Mouse (Mus musculus) hindbrain, embryonic 14.5 days (tissue): Measurements from ENCODE around the gene Fam173b. TPM values are rescaled to one million over a fixed set of nuclear protein-coding genes. Genes with fewer than 3 reads are reported as not detected.

Experiments
- ATAC-seq: fragments of 200-750 bp; cut with Nextera tagmentation; 2 replicates; pipeline ENCODE4 v1.8.0; 2017; ENCODE audit warnings: moderate number of reproducible peaks, mild to moderate bottlenecking, moderate TSS enrichment, moderate library complexity; ENCODE audit not compliant: low FRiP score
- DNase-seq: peaks from one replicate; pipeline ENCODE4 v3.0.0-alpha.2; 2015; ENCODE audit warnings: low spot score
- H3K27ac ChIP-seq: fragments of 300-500 bp; sonication (generic); 2 replicates; pipeline ENCODE4 v1.5.1; 2014; ENCODE audit warnings: mild to moderate bottlenecking, moderate library complexity
- H3K27me3 ChIP-seq: fragments of 300-500 bp; sonication (generic); 2 replicates; pipeline ENCODE4 v1.6.1; 2014; ENCODE audit warnings: mild to moderate bottlenecking, low read length, mixed read lengths; ENCODE audit not compliant: control insufficient read depth, insufficient read depth
- H3K36me3 ChIP-seq: fragments of 300-500 bp; sonication (generic); replicated peaks from 2 replicates; pipeline ENCODE4 v1.6.1; 2014; ENCODE audit not compliant: control insufficient read depth, insufficient read depth
- H3K4me1 ChIP-seq: fragments of 300-500 bp; sonication (generic); replicated peaks from 2 replicates; pipeline ENCODE4 v1.6.1; 2014; ENCODE audit warnings: antibody characterized with exemption, low read length, mixed read lengths; ENCODE audit not compliant: control insufficient read depth, insufficient read depth
- H3K4me2 ChIP-seq: fragments of 300-500 bp; sonication (generic); replicated peaks from 2 replicates; pipeline ENCODE4 v1.6.1; 2014; ENCODE audit warnings: mild to moderate bottlenecking, moderate library complexity
- H3K4me3 ChIP-seq: fragments of 300-500 bp; sonication (generic); replicated peaks from 2 replicates; pipeline ENCODE4 v1.5.1; 2014; ENCODE audit warnings: mild to moderate bottlenecking, low read length
- H3K9ac ChIP-seq: fragments of 300-500 bp; sonication (generic); 2 replicates; pipeline ENCODE4 v1.6.1; 2014
- H3K9me3 ChIP-seq: fragments of 300-500 bp; sonication (generic); 2 replicates; pipeline ENCODE4 v1.6.1; 2016; ENCODE audit warnings: low read length; ENCODE audit not compliant: control insufficient read depth
- WGBS: fragments of 180-500 bp; shearing (Covaris S2); extraction: QIAGEN DNeasy Blood & Tissue Kit; methylation state at CpG from one replicate; pipeline ENCODE4 v1.1.7; 2014; 5-methylcytosine and 5-hydroxymethylcytosine counted together
- polyA plus RNA-seq: library from polyadenylated mRNA; unstranded; fragments of >200 nt; fragmentation: Nextera tagmentation; extraction: Ambion mirVana; gene quantifications from 2 replicates; pipeline ENCODE4 v1.2.1, GENCODE M21; 2014

Fam173b gene
- polyA plus RNA-seq, 1 experiment from 2014 or later, result 10.5 TPM

DNA sequence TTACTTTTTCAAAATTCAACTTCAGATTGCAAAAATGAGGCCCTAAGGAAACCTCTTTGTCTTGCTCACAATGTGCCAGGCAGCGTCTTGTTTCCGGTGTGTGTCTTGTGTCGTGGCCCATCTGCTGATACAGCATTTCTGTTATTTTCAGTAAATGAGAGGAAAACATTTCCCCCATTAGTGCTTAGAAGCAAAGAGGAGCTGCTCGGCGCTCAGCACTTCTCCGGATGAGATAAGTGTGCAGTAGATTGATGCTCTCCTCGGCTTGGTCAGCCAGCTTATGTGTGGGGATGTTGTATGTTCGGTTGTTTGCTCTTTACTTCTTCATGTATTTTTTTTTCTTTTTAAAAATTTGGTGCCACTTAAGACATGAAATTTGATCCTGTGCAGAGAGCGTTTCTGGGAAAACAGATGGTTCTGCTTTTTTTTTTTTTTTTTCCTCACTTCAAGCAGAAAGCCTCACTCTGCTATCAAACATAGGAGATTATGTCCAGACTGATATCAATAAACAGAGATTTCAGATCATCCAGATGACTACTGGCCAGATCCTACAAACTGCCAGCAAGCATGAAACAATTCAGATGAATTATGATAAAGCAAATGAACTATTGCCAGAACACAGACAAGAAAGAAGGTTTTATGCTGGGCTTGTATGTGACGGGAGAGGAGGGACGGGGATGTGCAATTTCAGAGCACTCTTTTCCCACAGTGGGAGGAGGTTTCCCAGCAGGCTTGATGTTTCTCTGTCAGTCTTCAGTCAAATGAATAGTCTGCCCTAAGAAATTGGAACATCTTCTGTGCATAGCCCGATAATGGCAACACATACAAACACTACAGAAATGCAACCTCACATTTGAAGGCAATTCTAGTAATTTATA lies 25.9 kb downstream of the Fam173b start:
- DNase-seq (no peak), ATAC-seq (no peak)
- WGBS, result 46% methylated on average over 12 of the region's 12 CpGs
- H3K27ac ChIP-seq, result peak overlapping the region; percentile 52
- H3K4me2 ChIP-seq, result no peak overlapping the region
- H3K9ac ChIP-seq, result 0 out of 2 replicates have a peak overlapping the region, but pooled peaks have one; percentile 5
- no peaks in the 10 kb centered on the region for H3K9me3 ChIP-seq
- H3K4me1 ChIP-seq, result peaks cover 12% of the 10 kb centered on the region; the same call in 1 of the 2 replicates
- H3K36me3 ChIP-seq, result no peaks in the 10 kb centered on the region
- no peaks in the 10 kb centered on the region for H3K27me3 ChIP-seq
- no peak overlapping the region for H3K4me3 ChIP-seq

DNA sequence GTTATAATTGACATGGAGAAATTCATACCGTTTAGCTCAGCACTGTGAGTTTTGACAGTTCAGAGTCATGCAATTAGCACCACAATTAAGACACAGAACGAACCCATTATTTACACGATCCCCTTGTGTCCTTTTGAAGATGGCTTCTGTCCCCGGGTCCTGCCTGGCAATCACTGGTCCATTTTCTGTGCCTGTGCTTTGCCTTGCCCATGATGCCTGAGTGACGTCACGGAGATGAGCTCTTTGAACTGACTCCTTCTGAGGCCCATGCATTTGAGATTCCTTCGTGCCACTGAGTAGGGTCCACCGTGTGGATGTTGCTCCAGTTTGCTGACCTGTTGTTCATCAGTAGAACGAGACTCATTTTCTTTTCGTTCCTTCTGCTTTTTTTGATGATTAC lies 26.5 kb downstream of the Fam173b start:
- Histone ChIP-seq H3K4me1 (peaks cover 12% of the 10 kb centered on the region; the same call in 1 of the 2 replicates), H3K36me3 (no peaks in the 10 kb centered on the region), H3K27me3 (no peaks in the 10 kb centered on the region), H3K27ac (no peak overlapping the region), H3K4me3 (no peak overlapping the region), H3K4me2 (no peak overlapping the region), H3K9ac (no peak overlapping the region), H3K9me3 (no peaks in the 10 kb centered on the region)
- DNase-seq, result no peak
- 53% methylated on average over 10 of the region's 10 CpGs for WGBS
- no peak for ATAC-seq

DNA sequence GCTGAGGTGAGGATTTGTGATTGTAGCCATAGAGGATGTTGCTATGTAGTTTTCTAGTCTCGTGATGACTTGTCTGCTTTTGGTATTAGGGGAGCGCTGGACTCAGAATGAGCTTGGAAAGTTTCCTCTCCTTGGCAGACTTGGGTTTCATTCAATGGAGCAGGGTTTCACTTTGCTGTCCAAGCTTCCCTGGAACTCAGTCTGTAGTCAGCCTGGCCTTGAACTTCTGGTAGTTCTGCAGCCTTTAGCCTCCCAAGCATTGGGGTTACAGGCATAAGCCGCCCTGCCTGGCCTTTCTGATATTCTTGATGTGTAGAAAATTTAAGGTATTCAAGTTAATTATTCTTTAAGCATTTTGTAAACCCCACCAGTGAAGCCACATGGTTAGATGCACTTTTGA lies 27.9 kb downstream of the Fam173b start:
- no peak for DNase-seq
- peaks cover 12% of the 10 kb centered on the region; the same call in 1 of the 2 replicates for H3K4me1 ChIP-seq
- 92% methylated on average over 3 of the region's 3 CpGs for WGBS
- H3K36me3 ChIP-seq, result no peaks in the 10 kb centered on the region
- H3K9ac ChIP-seq, result no peak overlapping the region
- H3K27ac ChIP-seq, result no peak overlapping the region
- H3K9me3 ChIP-seq, result peaks cover 5% of the 10 kb centered on the region; the same call in 1 of the 2 replicates
- no peaks in the 10 kb centered on the region for H3K27me3 ChIP-seq
- H3K4me3 ChIP-seq, result no peak overlapping the region
- ATAC-seq, result no peak
- H3K4me2 ChIP-seq, result no peak overlapping the region

DNA sequence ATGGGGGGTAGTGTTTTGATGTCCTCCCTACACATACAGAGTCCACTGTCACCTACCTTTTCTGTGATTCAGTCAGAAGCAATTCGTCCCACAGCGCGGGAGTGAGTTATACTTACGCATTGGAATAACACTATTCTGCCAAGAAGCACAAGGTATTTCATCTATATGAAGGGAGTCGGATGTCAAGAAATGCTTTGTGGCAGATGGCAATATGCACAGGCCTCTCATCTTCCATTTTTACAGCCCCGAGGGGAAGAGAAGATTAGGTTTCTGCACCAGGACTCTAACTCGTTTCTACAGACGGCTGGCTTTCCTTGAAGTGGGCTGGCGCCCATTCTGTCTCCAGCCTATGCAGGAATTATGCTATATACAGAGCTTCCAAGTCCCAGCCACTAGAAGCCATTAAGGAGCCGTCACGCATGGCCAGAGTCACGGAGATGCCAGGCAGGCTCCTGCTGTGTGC lies 29.8 kb downstream of the Fam173b start:
- Histone ChIP-seq H3K4me1 (peaks cover 12% of the 10 kb centered on the region; the same call in 1 of the 2 replicates), H3K9ac (no peak overlapping the region), H3K27ac (no peak overlapping the region; the same call in 1 of the 2 replicates), H3K4me3 (no peak overlapping the region), H3K27me3 (no peaks in the 10 kb centered on the region), H3K36me3 (no peaks in the 10 kb centered on the region), H3K4me2 (no peak overlapping the region), H3K9me3 (peaks cover 5% of the 10 kb centered on the region; the same call in 1 of the 2 replicates)
- peak; percentile 49; the same call in 1 of the 2 replicates for ATAC-seq
- 63% methylated on average over 12 of the region's 12 CpGs for WGBS
- DNase-seq, result peak; percentile 33

DNA sequence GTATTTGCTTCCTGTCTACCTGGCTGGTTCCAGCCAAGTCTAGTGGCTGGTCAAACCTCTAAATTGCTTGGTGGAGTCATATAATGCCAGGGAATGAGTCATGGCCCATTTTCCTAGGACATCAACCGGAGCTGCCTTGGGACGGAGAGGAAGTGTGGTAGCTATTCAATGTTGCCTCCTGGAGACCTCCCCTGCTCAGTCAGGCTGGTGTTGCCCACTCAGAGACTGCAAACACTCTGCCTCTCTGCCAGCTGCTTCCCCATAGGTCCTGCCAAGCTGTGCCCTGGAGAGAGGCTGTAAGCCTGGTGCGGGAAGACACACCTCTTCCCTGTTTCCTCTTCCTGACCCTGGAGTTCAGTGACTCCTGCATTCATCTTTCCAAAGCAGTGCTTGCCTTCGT lies 30.8 kb downstream of the Fam173b start:
- H3K27ac ChIP-seq, result no peak overlapping the region
- no peaks in the 10 kb centered on the region for H3K36me3 ChIP-seq
- ATAC-seq, result no peak
- peaks cover 5% of the 10 kb centered on the region; the same call in 1 of the 2 replicates for H3K9me3 ChIP-seq
- 84% methylated on average over 4 of the region's 4 CpGs for WGBS
- H3K4me1 ChIP-seq, result peaks cover 12% of the 10 kb centered on the region; the same call in 1 of the 2 replicates
- no peaks in the 10 kb centered on the region for H3K27me3 ChIP-seq
- DNase-seq, result no peak
- no peak overlapping the region for H3K4me2 ChIP-seq
- no peak overlapping the region for H3K9ac ChIP-seq
- H3K4me3 ChIP-seq, result no peak overlapping the region

DNA sequence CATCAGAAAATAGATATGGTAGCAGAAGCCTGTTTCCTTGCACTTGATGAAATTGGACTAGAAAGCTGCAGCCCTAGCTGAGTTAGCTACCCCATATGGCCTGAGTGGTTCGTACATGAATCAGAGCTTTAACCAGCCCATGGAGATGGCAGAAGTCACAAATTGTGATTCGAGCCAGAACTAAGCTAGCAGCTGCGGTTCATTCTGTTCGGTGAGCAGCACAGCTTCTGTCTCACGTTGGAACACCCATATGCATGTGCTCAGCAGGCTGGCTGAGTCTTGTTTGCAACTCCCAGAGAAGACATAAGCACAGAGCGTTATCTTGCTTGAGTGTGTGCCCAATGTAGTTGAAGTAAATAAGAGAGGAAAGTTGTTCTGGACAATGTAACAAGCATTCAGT lies 32.9 kb downstream of the Fam173b start:
- Histone ChIP-seq H3K9me3 (peaks cover 5% of the 10 kb centered on the region; the same call in 1 of the 2 replicates), H3K27ac (no peak overlapping the region), H3K4me3 (no peak overlapping the region), H3K4me1 (0 out of 2 replicates have a peak, but pooled peaks cover 3% of the 10 kb centered on the region), H3K36me3 (no peaks in the 10 kb centered on the region), H3K4me2 (no peak overlapping the region), H3K9ac (no peak overlapping the region), H3K27me3 (no peaks in the 10 kb centered on the region)
- ATAC-seq (no peak), DNase-seq (no peak)
- WGBS, result 91% methylated on average over 6 of the region's 6 CpGs

DNA sequence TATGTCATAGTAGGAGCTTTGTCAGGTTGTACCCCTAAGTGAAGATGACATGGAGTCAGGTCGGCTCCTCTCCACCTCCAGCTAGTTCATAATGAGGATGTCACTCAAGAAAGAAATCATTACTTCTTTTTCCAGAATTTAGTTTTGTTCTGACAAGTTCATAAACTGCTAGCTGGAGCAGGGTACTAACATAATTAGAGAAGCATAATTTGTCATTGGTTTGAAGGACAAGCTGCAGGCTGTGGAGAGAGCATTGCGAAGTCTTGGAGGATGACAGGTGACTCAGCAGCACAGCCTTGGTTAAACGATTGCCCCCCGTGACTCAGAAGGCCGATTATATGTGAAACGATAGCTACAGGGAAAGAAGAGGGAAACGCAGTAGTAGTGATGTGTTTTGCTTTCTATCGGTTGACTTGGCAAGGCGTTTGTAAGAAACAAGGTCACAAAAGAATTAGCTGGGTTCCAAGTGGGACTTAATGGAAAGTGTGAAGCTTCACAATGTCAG lies 34.5 kb downstream of the Fam173b start:
- Histone ChIP-seq H3K36me3 (no peaks in the 10 kb centered on the region), H3K27me3 (no peaks in the 10 kb centered on the region), H3K4me3 (no peak overlapping the region), H3K4me1 (0 out of 2 replicates have a peak, but pooled peaks cover 3% of the 10 kb centered on the region), H3K9ac (no peak overlapping the region), H3K9me3 (peaks cover 5% of the 10 kb centered on the region; the same call in 1 of the 2 replicates), H3K4me2 (no peak overlapping the region), H3K27ac (no peak overlapping the region)
- DNase-seq (no peak), ATAC-seq (no peak)
- WGBS, result 81% methylated on average over 9 of the region's 9 CpGs

DNA sequence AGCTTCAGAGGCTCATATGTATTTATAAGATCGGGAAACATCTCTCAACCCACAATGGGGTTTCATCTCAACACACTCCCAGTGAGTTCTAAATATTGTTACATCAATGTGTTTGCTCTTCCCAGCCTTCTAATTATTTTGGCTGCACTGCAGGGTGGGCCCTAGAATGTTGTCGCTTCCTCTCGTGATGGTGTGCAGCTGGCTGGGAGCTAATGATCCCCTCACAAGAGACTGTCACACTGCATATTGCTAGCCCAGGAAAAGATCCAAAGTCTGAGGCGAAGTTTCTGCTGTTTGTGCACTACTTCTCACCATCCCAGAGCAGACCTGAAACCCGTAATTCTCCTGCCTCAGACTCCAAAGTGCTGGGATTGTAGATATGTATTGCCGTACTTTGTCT lies 45.6 kb downstream of the Fam173b start:
- H3K36me3 ChIP-seq, result no peaks in the 10 kb centered on the region
- no peak overlapping the region for H3K4me3 ChIP-seq
- H3K27ac ChIP-seq, result no peak overlapping the region
- DNase-seq (no peak), ATAC-seq (no peak)
- no peaks in the 10 kb centered on the region for H3K4me1 ChIP-seq
- no peak overlapping the region for H3K4me2 ChIP-seq
- no peaks in the 10 kb centered on the region for H3K27me3 ChIP-seq
- WGBS, result 86% methylated on average over 6 of the region's 6 CpGs
- H3K9me3 ChIP-seq, result no peaks in the 10 kb centered on the region
- no peak overlapping the region for H3K9ac ChIP-seq

DNA sequence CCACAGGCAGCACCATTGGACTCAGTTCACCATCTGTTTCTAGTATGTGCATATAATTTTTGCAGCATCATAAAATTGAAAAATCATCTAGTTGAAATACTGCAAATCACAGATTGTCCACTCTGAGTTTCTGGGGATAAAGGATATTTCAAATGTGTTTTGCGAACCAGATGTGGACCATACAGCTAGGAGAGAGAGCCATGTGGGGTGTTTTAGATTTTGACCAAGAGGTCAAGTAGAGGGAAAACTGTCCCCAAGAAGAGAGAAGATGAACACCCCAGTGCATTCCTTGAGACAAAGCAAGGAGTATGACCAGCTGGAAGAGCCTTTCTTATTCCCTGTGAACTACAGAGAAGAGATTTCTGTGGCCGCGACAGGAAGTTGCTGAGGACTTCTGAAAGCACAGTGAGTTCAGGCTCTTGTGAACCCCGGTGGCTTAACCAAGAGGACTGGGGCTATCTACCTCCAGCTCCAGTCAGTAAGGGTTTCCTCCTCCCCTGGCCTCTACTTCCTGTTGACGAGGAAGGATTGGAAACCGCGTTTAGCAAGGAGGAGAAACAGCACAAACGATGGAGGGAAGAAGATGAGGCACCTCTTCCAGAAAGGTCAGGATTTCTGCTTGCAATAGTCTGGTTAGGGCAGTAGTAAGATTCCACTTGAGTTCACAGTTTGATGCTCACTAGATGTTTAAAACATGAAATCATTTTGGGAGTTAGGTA lies 46.4 kb downstream of the Fam173b start:
- H3K9ac ChIP-seq, result no peak overlapping the region
- no peak overlapping the region for H3K27ac ChIP-seq
- no peak for ATAC-seq
- no peak for DNase-seq
- H3K4me1 ChIP-seq, result no peaks in the 10 kb centered on the region
- H3K4me3 ChIP-seq, result no peak overlapping the region
- H3K9me3 ChIP-seq, result no peaks in the 10 kb centered on the region
- no peaks in the 10 kb centered on the region for H3K27me3 ChIP-seq
- no peaks in the 10 kb centered on the region for H3K36me3 ChIP-seq
- 91% methylated on average over 8 of the region's 8 CpGs for WGBS
- H3K4me2 ChIP-seq, result no peak overlapping the region
